Mouse (Mus musculus) retina, adult 2 months (tissue): ENCODE measurements around the gene 4931428L18Rik.

Experiments used
- DNase-seq: peaks from one replicate; pipeline ENCODE4 v3.0.0-alpha.2; 2012; ENCODE audit warnings: low read depth, low spot score

4931428L18Rik gene

DNA sequence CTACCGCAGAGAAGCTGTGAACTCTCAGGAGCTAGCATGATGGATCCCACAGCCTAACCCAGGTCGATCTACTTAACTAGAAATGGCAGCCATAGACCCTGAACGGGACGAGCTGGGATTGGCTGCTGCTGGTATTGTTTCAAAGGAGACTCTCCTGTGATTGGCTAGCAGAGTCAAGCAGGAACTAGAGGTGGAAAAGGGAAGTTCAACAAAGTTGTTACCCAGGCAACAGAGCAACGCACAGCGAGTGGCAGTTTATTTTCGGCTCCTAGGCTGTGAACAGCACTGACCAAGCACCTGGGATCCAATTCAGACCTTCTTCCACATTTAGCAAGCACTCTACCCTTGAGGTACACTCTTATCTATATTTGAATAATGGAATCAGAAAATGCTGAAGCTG lies at the start of gene 4931428L18Rik, which contains the start of gene Pih1d3:
Gene 4931428L18Rik, minus strand, starts transcription at position 121 of the 400 bp plus-strand sequence.
Gene Pih1d3, plus strand, starts transcription at position 275 of the 400 bp plus-strand sequence.
- no peak for DNase-seq

DNA sequence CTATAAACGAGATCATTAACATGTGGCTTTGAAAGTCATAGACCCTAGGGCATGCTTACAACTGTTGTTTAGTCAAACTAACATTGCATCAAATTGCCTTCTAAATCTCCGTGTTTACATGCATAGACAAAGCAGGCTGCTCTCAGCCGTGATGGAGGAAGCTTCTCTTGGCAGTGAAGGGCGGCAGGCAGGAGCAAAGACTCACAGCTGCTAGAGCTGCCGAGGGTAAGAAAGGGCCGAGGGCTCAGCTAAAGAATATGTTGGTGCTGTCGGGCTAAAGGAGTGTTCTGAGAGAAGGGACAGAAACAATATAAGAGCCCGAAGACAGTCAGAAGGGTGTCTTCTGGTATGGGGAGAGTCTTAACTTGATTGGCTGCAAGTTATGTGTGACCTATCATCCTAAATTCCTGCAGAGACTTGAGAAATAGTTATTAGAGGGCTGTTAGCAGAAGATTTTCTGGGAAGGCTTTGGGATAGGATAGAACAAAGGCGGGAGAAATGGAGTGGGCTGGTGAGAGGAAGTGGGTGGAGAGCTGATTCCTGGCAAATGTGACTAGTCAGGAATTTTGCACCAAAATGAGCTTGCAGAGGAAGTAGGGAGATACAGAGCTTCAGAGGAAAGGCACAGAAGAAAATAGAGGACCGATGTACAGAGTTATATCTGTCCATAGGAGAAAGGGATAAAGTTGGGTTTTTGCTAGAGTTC lies 37.9 kb upstream of the 4931428L18Rik start:
- DNase-seq = no peak

GRCm38 (mm10) chr1:31233319-31234036 lies 11.0 kb upstream of the 4931428L18Rik start:
- no peak for DNase-seq

GRCm38 (mm10) chr1:31220599-31221250 lies 1.8 kb downstream of the 4931428L18Rik start:
- no peak for DNase-seq

- no peak for DNase-seq
These were observed 7.7 kb downstream of the 4931428L18Rik start for GRCm38 (mm10) chr1:31214831-31215230.

DNA sequence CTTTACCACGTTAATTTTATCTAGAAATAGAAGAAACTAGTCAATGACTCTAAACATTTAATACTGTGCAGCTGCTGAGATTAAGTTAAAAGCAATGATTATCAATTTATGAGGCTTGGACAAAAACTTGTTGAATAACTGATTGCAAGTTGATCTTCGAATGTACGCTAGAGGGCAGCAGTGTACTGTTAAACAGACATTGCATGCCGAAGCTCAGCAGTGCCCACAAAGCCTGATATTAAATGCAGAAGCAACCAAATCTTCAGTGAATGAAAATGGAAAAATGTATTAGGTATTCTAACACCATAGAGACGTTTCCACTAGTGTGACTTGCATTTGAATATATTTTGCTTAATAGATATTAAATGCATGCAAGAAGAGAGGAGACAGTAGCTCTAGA lies 12.3 kb downstream of the 4931428L18Rik start:
- DNase-seq = peak; percentile 22

GRCm38 (mm10) chr1:31205770-31206169 lies 16.7 kb downstream of the 4931428L18Rik start:
- DNase-seq = no peak

GRCm38 (mm10) chr1:31205346-31205745 lies 17.1 kb downstream of the 4931428L18Rik start:
- DNase-seq = no peak

DNA sequence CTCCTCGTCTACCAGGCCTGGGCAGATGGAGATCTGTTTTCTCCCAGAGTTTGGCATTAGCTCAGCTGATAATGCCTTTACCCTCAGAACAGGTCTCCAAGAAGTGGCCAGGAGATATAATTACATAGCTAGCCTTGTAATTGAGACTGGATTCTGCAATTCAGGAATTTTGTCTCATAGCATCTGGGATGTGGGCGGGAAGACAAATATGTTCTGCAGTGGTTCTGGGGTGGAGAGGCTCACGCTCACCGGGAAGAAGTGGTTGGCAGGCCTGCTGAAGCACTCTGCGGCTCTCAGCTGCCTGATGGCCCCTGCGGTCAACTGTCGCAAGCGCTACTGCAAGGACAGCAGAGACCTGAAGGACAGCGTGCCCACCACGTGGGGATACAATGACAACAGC lies 18.7 kb downstream of the 4931428L18Rik start:
- no peak for DNase-seq

DNA sequence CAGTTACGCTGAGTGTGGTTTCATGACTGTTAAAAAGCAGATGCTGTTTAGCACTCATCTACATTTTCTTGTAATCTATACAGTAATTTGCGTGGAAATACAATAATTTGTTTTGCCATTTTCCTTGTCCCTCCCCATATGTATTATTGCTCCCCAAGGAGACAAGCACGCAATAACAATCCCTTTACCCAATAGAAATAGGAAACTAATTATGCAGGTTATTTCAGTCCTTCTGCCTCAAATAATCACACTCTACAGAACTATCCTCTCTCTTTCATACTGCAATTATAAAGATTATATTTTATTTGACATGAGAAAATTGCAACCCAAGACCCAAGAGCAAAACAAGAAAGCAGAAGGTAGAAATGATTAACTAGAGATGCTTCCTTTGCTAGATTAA lies 25.5 kb downstream of the 4931428L18Rik start:
- no peak for DNase-seq

DNA sequence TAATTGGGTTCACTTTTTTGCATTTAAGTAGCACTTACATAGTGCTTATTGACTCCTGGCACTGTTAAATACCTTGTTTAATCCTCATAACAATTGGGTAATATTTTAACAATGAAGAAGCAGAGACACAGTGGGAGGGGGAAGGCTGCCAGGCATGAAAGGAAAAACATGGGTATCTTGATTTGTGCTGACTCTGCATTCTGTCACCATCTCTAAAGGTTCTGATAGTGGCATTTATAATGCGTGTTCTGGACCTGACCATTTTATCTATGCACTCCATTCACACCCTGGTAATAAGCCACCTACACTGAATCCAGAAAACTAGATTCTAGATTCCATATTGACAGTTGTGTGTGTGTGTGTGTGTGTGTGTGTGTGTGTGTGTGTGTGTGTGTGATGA lies 26.9 kb downstream of the 4931428L18Rik start:
- no peak for DNase-seq

DNA sequence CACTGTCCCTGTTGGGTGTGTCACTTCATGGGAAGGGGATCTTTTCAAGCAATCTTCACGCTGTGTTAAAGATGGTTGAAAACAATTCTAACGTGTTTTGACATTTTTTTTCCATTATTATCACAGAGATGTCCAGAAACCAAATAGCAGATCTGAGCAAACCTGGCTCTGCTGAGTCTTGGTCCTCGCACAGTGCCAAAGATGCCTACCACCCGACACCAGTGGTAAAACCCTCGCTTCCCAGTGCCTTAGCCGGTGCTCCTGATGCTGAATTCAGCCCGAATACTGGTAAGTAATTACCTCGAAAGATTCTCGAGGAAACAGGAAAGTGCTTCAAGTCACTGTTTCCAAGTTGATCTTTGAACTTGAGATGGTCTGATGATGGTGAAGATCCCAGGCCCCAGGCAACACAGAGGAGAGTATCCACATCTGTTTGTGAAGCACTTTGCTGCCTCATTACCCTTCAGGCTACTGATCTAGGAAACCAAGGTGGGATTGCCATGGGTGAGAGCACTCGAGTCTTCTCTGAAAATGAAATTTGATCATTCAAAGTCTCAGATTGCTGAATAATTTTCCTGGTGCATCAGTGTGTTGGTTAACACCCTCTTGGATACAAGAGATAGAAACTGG lies 32.1 kb downstream of the 4931428L18Rik start:
- DNase-seq = no peak

DNA sequence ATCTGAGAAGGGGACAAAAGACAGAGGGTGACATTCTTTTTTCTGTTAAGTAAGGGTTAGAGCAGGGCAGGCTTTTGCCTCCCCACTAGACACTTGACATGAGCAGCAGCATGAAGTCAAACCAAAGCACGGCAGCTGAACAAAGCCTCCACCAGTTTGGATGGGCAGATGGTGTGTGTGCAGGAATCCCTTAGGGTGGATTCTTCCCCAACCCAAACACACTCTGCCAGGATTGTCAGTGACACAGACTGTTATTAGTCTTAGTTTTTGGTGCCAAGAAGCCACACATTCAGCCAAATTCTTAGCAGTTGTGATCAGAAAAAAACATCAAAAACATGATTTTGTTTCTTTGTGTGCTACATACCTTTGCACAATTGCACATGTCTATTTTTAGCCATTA lies 44.2 kb downstream of the 4931428L18Rik start:
- DNase-seq = no peak

- no peak for DNase-seq
These were observed 46.4 kb downstream of the 4931428L18Rik start, which contains the start of gene Lgsn for GRCm38 (mm10) chr1:31176101-31176500. Lgsn (plus strand) TSS chr1:31176401.

DNA sequence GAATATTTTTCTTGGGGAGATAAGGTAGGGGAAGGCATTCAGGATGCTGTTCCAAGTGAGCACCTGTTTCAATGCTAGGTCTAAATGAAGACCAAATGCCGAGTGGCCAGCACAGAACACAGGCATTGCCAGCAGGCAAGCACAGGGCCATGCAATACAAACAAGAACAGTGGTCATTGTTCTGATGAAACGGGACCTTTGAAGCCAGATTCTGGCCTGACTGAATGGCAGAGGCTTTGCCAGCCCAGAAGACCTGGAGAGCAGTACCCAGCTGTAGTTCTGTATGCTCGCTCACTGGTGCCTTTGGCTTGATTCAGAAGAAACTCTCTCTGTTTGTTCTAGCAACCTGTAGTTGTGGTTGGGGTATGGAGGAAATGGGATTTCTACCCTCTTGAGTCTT lies 47.1 kb downstream of the 4931428L18Rik start:
- no peak for DNase-seq

GRCm38 (mm10) chr1:31165326-31166121 lies 57.0 kb downstream of the 4931428L18Rik start:
- no peak for DNase-seq

- DNase-seq = no peak
These were observed 57.8 kb downstream of the 4931428L18Rik start for GRCm38 (mm10) chr1:31164527-31165189.

GRCm38 (mm10) chr1:31156884-31157283 lies 65.6 kb downstream of the 4931428L18Rik start:
- no peak for DNase-seq

- no peak for DNase-seq
These were observed 66.3 kb downstream of the 4931428L18Rik start for GRCm38 (mm10) chr1:31156185-31156584.

DNA sequence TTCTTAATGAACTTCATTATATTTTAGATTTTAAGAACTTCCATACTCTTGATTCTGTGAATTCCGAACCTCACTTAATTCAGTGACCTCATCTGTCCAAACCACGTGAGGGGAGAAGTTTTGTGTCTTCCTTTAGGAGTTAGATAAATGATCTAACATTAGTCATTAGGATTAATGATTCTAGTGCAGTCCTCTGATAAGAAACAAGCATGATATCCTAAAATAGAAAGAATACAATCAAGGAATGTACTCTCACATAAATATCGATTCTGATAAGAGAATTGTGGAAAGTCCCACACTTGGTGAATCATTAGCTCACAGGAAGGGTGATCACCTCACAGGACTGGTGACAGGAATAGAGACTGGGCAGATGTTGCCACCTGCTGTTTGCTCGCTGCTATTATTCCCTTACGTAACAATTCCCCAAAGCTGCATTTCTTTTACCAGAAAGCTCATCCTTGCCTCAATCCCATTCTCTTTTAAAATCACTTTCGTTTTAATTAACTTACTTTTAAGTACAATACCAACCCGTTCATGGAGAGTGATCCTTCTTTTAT lies 68.6 kb downstream of the 4931428L18Rik start:
- peak; percentile 32 for DNase-seq
